Mouse (Mus musculus) erythroblast, embryonic 14.5 days (primary cell): ENCODE measurements around the gene Nudt9.

Experiments
- GATA1 ChIP-seq: IDR thresholded peaks from 2 replicates; pipeline ENCODE4 v1.6.1; 2012; ENCODE audit warnings: low read length, inconsistent platforms, mixed read lengths
- TAL1 ChIP-seq: IDR thresholded peaks from 3 replicates; pipeline ENCODE4 v1.6.1; 2012; ENCODE audit warnings: low read length, inconsistent platforms, mixed read lengths

DNA sequence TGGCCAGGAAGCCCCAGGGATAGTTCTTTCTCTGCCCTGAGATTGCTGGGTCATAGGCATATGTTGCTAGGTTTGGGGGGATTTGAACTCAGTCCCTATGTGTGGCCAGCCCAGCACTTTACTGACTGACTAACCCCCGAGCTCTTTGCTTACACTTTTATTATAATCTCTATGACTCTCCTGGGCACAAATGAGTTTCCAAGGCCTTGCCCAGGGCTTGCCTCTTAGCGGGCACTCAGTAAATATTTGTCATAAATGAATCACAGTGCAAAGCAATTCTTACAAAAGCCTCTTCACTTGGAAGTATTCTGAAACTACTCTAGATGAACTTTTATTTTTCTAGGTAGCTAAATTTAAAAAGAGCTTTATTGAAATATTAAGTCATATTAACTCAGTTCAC is 42.2 kb upstream of the Nudt9 start:
- TF ChIP-seq TAL1 (no peak), GATA1 (no peak)
